Mouse (Mus musculus) left cerebral cortex, adult 9 months (tissue): Measurements from ENCODE around the gene Ankrd49.

ENCODE experiments used
- DNase-seq, 2 experiments: peaks; one replicate each; pipeline ENCODE4 v3.0.0; 2022; ENCODE audit warnings: low spot score in 2 of 2

The Ankrd49 gene

GRCm38 (mm10) chr9:14740151-14740924 lies 44.3 kb downstream of the Ankrd49 start, which contains the start of gene Piwil4:
Gene Piwil4, minus strand, starts transcription at chr9:14740733.
- DNase-seq: no peak

DNA sequence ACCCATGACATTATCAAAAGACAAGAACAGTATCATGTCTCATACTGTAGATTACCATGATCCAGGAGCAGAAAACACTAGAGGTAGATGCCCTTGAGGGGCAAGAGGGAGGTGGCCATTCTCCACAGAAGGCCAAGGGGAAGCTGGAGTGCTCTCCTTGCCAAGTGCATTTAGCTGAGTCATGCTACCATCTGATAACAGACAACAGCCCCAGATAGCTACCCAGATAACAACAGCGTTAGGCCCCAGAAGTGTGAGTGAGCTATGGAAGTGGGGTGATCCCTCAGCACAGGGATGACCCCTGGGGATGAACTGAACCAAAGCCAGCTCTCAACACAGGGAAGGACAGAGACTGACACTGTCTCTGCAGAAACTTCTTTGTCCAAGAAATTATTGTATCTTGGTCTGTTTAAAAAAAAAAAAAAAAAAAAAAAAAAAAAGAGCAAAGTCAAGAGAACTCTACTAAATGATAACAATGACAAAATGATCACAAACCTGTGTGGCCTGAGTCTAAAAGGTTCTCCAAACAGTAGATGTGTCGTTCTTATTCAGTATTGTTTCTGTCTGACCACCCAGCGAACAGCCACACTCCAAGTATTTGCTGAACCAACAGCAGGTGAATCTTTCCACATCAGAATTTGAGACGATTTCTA lies 45.0 kb downstream of the Ankrd49 start:
- DNase-seq: no peak

- no peak for DNase-seq
Measured at GRCm38 (mm10) chr9:14730941-14731541, 53.6 kb downstream of the Ankrd49 start.
